Mouse (Mus musculus): ENCODE data around the gene Zbed5.

Zbed5 gene

GRCm38 (mm10) chr5:129947528-129948033, 52.1 kb downstream of the Zbed5 start:
- no peak for ATAC-seq (ENCODE audit: insufficient number of reproducible peaks, low FRiP score, low TSS enrichment)

GRCm38 (mm10) chr5:129952143-129952542, 56.6 kb downstream of the Zbed5 start:
- ATAC-seq (ENCODE audit: insufficient number of reproducible peaks, low FRiP score, low TSS enrichment): no peak

Measured in cerebellum, adult (tissue).